In the genomic region with DNA sequence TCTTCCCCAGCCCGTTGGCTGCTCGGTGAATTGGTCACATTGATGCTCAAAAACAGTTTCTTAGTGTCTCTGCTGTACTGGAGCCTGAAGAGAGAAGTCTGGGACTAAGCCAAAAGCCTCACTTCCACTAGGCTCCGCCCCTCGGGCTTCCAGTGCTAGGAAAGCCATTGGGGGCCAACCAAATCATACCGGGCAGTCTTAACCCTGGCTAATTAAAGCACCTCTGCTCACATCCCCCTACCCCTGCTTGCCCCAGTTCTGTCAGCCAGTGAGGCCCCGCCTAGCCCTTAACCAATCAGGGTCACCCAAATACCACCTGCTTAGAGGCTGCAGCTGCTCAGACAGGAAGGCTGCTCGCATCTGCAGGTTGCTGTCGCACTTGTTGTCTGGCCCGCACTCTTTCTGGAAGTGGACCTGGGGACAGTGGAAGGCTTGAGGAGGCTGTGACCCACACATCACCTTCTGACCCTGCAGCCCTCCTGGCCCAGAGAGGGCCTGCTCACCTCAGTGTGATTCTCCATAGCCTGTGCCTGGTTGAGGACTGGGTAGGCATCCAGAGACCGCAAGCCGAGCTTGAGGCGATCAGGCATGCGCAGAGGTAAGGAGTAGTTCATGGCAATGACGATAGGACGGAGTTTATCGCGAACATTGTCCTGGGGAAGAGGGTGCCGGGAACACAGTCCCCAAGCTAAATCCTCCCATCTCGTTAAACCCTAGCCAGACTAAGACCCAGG, we compare ENCODE assay signal across 9 mouse cellular contexts. TPM values are rescaled to one million over a fixed set of nuclear protein-coding genes. Genes with fewer than 3 reads are reported as not detected.
A peak's percentile ranks its signal among the peaks of the same experiment; 100 is the strongest.
DNase-seq lines count a peak whose midpoint lies in the region; ATAC-seq and TF ChIP-seq lines count a peak whose summit lies in the region.
"Had no signal": no experiment of that assay in that cellular context is flagged by ENCODE, and none has a peak within 500 bp of the region (broad histone marks: within the 10 kb centered on the region; RNA-seq: fewer than 3 reads in every experiment).

No protein-coding gene starts in this region.

- H3K27me3 ChIP-seq in ES-Bruce4 (ENCODE audit: control insufficient read depth, insufficient read depth, low read length, poor library complexity, severe bottlenecking): no peaks in the 10 kb centered on the region
- H3K27me3 ChIP-seq in forebrain, embryonic 13.5 days: peaks cover 16% of the 10 kb centered on the region; the same call in 1 of the 2 replicates
- H3K27me3 ChIP-seq in midbrain, embryonic 14.5 days (ENCODE audit: control insufficient read depth, insufficient read depth, low read length): no peaks in the 10 kb centered on the region

- no peak for TF ChIP-seq POLR2A in ES-Bruce4 (IDR thresholded peaks at IDR 0.05; ENCODE audit: insufficient read depth, low read length)

- DNase-seq in cerebellum, adult 11-12 months: peak; percentile 15
- no peak for DNase-seq in cerebellum, postnatal 14 days
- DNase-seq in midbrain, embryonic 14.5 days: peak; percentile 49
- DNase-seq in adrenal gland, postnatal 36 days: no peak
- no peak for DNase-seq in left cerebral cortex, adult 18-20 months (ENCODE audit: low spot score in 2 of 2)
- no peak for DNase-seq in left cerebral cortex, postnatal 25 days (ENCODE audit: low spot score in 2 of 2)
- DNase-seq: kidney, postnatal 4 days had no signal

- 0 out of 2 replicates have a peak overlapping the region, but pooled peaks have one; percentile 1 for H3K4me3 ChIP-seq in ES-Bruce4 (ENCODE audit: low read depth, low read length)
- 0 out of 2 replicates have a peak overlapping the region, but pooled peaks have one; percentile 21 for H3K4me3 ChIP-seq in forebrain, embryonic 13.5 days
- H3K4me3 ChIP-seq in midbrain, embryonic 14.5 days (replicated peaks; ENCODE audit: low read depth, low read length): no peak overlapping the region

- H3K9ac ChIP-seq in ES-Bruce4 (ENCODE audit: low read depth, poor library complexity, severe bottlenecking): no peak overlapping the region
- peak overlapping the region; percentile 28; the same call in 1 of the 2 replicates for H3K9ac ChIP-seq in forebrain, embryonic 13.5 days
- 0 out of 2 replicates have a peak overlapping the region, but pooled peaks have one; percentile 16 for H3K9ac ChIP-seq in midbrain, embryonic 14.5 days (replicated peaks; ENCODE audit: low read length)

- peaks cover 45% of the 10 kb centered on the region for H3K36me3 ChIP-seq in ES-Bruce4 (ENCODE audit: control insufficient read depth, insufficient read depth, low read length, poor library complexity, severe bottlenecking)
- H3K36me3 ChIP-seq in forebrain, embryonic 13.5 days (ENCODE audit: poor library complexity, severe bottlenecking): no peaks in the 10 kb centered on the region
- H3K36me3 ChIP-seq in midbrain, embryonic 14.5 days (ENCODE audit: control insufficient read depth, insufficient read depth, low read length): peaks cover 9% of the 10 kb centered on the region; the same call in 1 of the 2 replicates

- 7% methylated on average over 19 of the region's 19 CpGs for WGBS in forebrain, embryonic 13.5 days
- WGBS in midbrain, embryonic 14.5 days: 15% methylated on average over 19 of the region's 19 CpGs

- no peaks in the 10 kb centered on the region for H3K4me1 ChIP-seq in ES-Bruce4 (ENCODE audit: control insufficient read depth, insufficient read depth, low read length)
- H3K4me1 ChIP-seq in forebrain, embryonic 13.5 days: peaks cover 14% of the 10 kb centered on the region
- peaks cover 8% of the 10 kb centered on the region; the same call in 1 of the 2 replicates for H3K4me1 ChIP-seq in midbrain, embryonic 14.5 days (ENCODE audit: control insufficient read depth, insufficient read depth, low read length)

- intact Hi-C loops in left cerebral cortex, postnatal 25 days (cut with DNase I): no loop called here

- 0 out of 2 replicates have a peak, but pooled peaks have one; percentile 16 for TF ChIP-seq EP300 in ES-Bruce4 (IDR thresholded peaks at IDR 0.05; ENCODE audit: insufficient read depth, low read depth, low read length)

- H3K9me3 ChIP-seq in ES-Bruce4 (replicated peaks; ENCODE audit: control insufficient read depth, insufficient read depth, low read length, poor library complexity, severe bottlenecking): no peaks in the 10 kb centered on the region
- H3K9me3 ChIP-seq in forebrain, embryonic 13.5 days (replicated peaks): no peaks in the 10 kb centered on the region
- H3K9me3 ChIP-seq in midbrain, embryonic 14.5 days (ENCODE audit: control insufficient read depth, low read length): no peaks in the 10 kb centered on the region

- TF ChIP-seq CTCF in ES-Bruce4 (IDR thresholded peaks at IDR 0.05; ENCODE audit: low read depth, low read length): no peak

- H3K27ac ChIP-seq in ES-Bruce4 (ENCODE audit: insufficient read depth, low read length): no peak overlapping the region
- H3K27ac ChIP-seq in forebrain, embryonic 13.5 days: no peak overlapping the region
- no peak overlapping the region for H3K27ac ChIP-seq in midbrain, embryonic 14.5 days (replicated peaks; ENCODE audit: low read depth, low read length)

- H3K4me2 ChIP-seq in forebrain, embryonic 13.5 days: peak overlapping the region; percentile 55
- peak overlapping the region; percentile 35 for H3K4me2 ChIP-seq in midbrain, embryonic 14.5 days (ENCODE audit: low read length)

- ATAC-seq in forebrain, embryonic 13.5 days: peak; percentile 48; the same call in 1 of the 2 replicates
- ATAC-seq in midbrain, embryonic 14.5 days (ENCODE audit: low FRiP score, low TSS enrichment): no peak

RNA-seq across cellular contexts. Expression of a gene that starts 15.8 kb away (rescaled TPM):
- 9.4 and 9.5 TPM in 2 replicates for polyA plus RNA-seq in ES-Bruce4 (2011; ENCODE audit: insufficient read depth, insufficient read length, low read depth, missing spikeins)
- 19.7 and 20.2 TPM in 2 replicates for polyA plus RNA-seq in forebrain, embryonic 13.5 days (2015; fragmentation: Nextera tagmentation; extraction: Ambion mirVana)
- 21.5 and 22.7 TPM in 2 replicates for polyA plus RNA-seq in midbrain, embryonic 14.5 days (2014; fragmentation: Nextera tagmentation; extraction: Ambion mirVana)
- total RNA-seq in adrenal gland, postnatal 36 days (2021): 100 to 1,000 TPM in 1 of 2 experiments, 10 to 100 TPM in 1; 70.0 to 103 TPM
- 100 to 1,000 TPM; 116 to 128 TPM for total RNA-seq in left cerebral cortex, adult 18-20 months (2021)
- total RNA-seq in left cerebral cortex, postnatal 25 days (2021): 10 to 100 TPM; 87.3 to 88.7 TPM

RNA-seq across cellular contexts. Expression of a gene that starts 19.7 kb away (rescaled TPM):
- 86.4 and 92.1 TPM in 2 replicates for polyA plus RNA-seq in ES-Bruce4 (2011; ENCODE audit: insufficient read depth, insufficient read length, low read depth, missing spikeins)
- 2.4 and 3.9 TPM in 2 replicates for polyA plus RNA-seq in forebrain, embryonic 13.5 days (2015; fragmentation: Nextera tagmentation; extraction: Ambion mirVana)
- 9.0 and 11.7 TPM in 2 replicates for polyA plus RNA-seq in midbrain, embryonic 14.5 days (2014; fragmentation: Nextera tagmentation; extraction: Ambion mirVana)
- total RNA-seq in adrenal gland, postnatal 36 days (2021): 10 to 100 TPM; 38.0 to 56.7 TPM
- total RNA-seq in left cerebral cortex, adult 18-20 months (2021): 10 to 100 TPM; 17.2 to 19.3 TPM
- total RNA-seq in left cerebral cortex, postnatal 25 days (2021): 10 to 100 TPM; 13.8 to 14.5 TPM

RNA-seq across cellular contexts. Expression of a gene that starts 47.3 kb away (rescaled TPM):
- polyA plus RNA-seq in ES-Bruce4 (2011; ENCODE audit: insufficient read depth, insufficient read length, low read depth, missing spikeins): 0.30 and 0.79 TPM in 2 replicates
- polyA plus RNA-seq in forebrain, embryonic 13.5 days (2015; fragmentation: Nextera tagmentation; extraction: Ambion mirVana): 89.2 and 95.0 TPM in 2 replicates
- 135 and 152 TPM in 2 replicates for polyA plus RNA-seq in midbrain, embryonic 14.5 days (2014; fragmentation: Nextera tagmentation; extraction: Ambion mirVana)
- total RNA-seq in adrenal gland, postnatal 36 days (2021): 1 to 10 TPM; 3.2 to 3.4 TPM
- 10 to 100 TPM; 25.8 to 33.7 TPM for total RNA-seq in left cerebral cortex, adult 18-20 months (2021)
- 10 to 100 TPM; 30.8 to 31.1 TPM for total RNA-seq in left cerebral cortex, postnatal 25 days (2021)

Comparison
In these comparisons a context has a peak if more than half of its experiments do, and no peak if none do; other contexts are left out.
1. DNase-seq: peak in cerebellum, adult 11-12 months (single experiment) and midbrain, embryonic 14.5 days (single experiment); none in cerebellum, postnatal 14 days (0 of 2), adrenal gland, postnatal 36 days (0 of 2), left cerebral cortex, adult 18-20 months (0 of 2) and left cerebral cortex, postnatal 25 days (0 of 2).
2. RNA of a gene that starts 47.3 kb away (total RNA-seq): 25.8 to 33.7 TPM in left cerebral cortex, adult 18-20 months and 30.8 to 31.1 TPM in left cerebral cortex, postnatal 25 days; 3.2 to 3.4 TPM in adrenal gland, postnatal 36 days; every median in the first group is over 4 times any median in the second.